Mouse (Mus musculus): ENCODE data around the gene Abca4. TPM values are rescaled to one million over a fixed set of nuclear protein-coding genes. Genes with fewer than 3 reads are reported as not detected.

Gene Abca4
- total and polyA plus RNA-seq, 3 experiments, result 0.15 to 0.49 TPM; not detected in 1

DNA sequence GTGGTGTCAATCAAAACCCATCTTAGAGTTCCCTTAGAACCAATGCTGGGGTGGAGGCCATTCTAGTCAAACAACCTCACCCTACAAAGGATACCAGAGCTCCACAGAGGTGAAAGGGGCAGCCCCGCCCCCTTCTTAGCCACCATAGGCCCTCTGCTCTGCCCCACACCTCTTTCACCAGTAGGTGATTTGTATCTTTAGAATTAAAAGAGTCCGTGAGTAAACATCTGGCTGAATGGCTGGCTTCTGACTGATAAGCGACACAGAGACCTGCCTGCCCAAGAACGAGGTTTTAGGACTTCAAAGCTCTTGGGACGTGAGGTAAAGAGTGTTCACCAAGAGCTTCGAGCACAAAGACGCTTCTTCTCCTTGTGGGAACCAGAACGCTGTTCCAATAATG is 62.7 kb downstream of the Abca4 start:
- Histone ChIP-seq H3K36me3 (ENCODE audit: control insufficient read depth in 1 of 2, insufficient read depth in 2 of 2, low read length in 2 of 2) (peaks cover 0 to 21% of the 10 kb centered on the region in 2 experiments; a peak in 2 of 4 replicates), H3K27ac (ENCODE audit: control insufficient read depth, low read depth, low read length) (peak overlapping the region; percentile 54; the same call in 1 of the 2 replicates), H3K9me3 (replicated peaks; ENCODE audit: insufficient read depth, low read length) (no peaks in the 10 kb centered on the region), H3K79me2 (ENCODE audit: control insufficient read depth, insufficient read depth, low read length, poor library complexity) (no peaks in the 10 kb centered on the region), H3K9ac (ENCODE audit: control insufficient read depth, low read depth, low read length, poor library complexity, severe bottlenecking) (no peak overlapping the region), H3K4me3 (ENCODE audit: control insufficient read depth in 1 of 2, insufficient read depth in 1 of 2, low read depth in 2 of 2, low read length in 2 of 2) (peak overlapping the region in 1 of 2 experiments; percentile 30; a peak in 1 of 4 replicates), H3K4me1 (ENCODE audit: control insufficient read depth in 1 of 2, insufficient read depth in 2 of 2, low read length in 2 of 2) (peaks cover 3 to 36% of the 10 kb centered on the region in 2 experiments; a peak in 3 of 4 replicates), H3K27me3 (ENCODE audit: control insufficient read depth in 1 of 2, insufficient read depth in 2 of 2, low read length in 2 of 2) (no peaks in the 10 kb centered on the region)
- peak; percentile 25 for DNase-seq (ENCODE audit: low read depth, low spot score)
- no peak for TF ChIP-seq USF2 (IDR thresholded peaks at IDR 0.05; ENCODE audit: borderline replicate concordance in 1 of 2, insufficient read depth in 1 of 2, low read depth in 1 of 2, low read length in 2 of 2)
- TF ChIP-seq TBP (IDR thresholded peaks at IDR 0.05; ENCODE audit: low read depth, low read length), result no peak
- no peak for TF ChIP-seq BHLHE40 (IDR thresholded peaks at IDR 0.05; ENCODE audit: borderline replicate concordance, low read depth, low read length)
- no peak for TF ChIP-seq ETS1 (IDR thresholded peaks at IDR 0.05; ENCODE audit: low read depth, low read length)
- no peak for TF ChIP-seq MYB (IDR thresholded peaks at IDR 0.05; ENCODE audit: low read depth, low read length)
- no peak for TF ChIP-seq MYC (IDR thresholded peaks at IDR 0.05; ENCODE audit: low read depth, low read length)
- TF ChIP-seq TAL1 (IDR thresholded peaks at IDR 0.05; ENCODE audit: low read length), result peak; percentile 8; the same call in 1 of the 2 replicates

DNA sequence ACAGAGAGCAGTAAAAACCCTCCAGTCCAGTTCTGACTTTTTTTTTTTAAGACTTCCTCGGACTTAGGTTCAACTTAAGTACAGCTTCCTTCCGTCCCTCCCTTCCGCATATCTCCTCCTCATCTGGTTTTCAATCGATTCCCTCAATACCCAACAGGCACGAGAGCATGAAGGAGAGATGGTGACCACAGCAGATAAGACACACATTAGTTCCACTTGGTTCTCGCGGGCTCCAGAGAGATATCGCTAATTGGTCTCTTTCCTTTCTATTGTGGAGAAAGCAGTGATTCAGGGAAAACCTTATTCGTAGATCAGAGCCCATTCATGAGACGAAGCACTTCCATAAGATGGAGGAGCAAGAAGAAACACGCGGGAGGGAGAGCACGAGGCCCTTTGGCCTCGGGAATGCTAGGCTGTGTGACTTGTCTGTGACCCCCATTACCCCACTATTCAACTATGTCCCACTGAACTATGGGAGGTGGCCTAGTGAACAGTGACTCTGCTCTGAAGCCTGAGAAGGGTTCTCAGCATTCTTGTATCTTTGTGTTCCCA is 63.5 kb downstream of the Abca4 start:
- Histone ChIP-seq H3K79me2 (ENCODE audit: control insufficient read depth, insufficient read depth, low read length, poor library complexity) (no peaks in the 10 kb centered on the region), H3K4me3 (ENCODE audit: control insufficient read depth in 1 of 2, insufficient read depth in 1 of 2, low read depth in 2 of 2, low read length in 2 of 2) (peak overlapping the region in 1 of 2 experiments; percentile 30; a peak in 1 of 4 replicates), H3K27ac (ENCODE audit: control insufficient read depth, low read depth, low read length) (peak overlapping the region; percentile 54), H3K27me3 (ENCODE audit: control insufficient read depth in 1 of 2, insufficient read depth in 2 of 2, low read length in 2 of 2) (no peaks in the 10 kb centered on the region), H3K36me3 (ENCODE audit: control insufficient read depth in 1 of 2, insufficient read depth in 2 of 2, low read length in 2 of 2) (peaks cover 0 to 21% of the 10 kb centered on the region in 2 experiments; a peak in 2 of 4 replicates), H3K4me1 (ENCODE audit: control insufficient read depth in 1 of 2, insufficient read depth in 2 of 2, low read length in 2 of 2) (peaks cover 3 to 41% of the 10 kb centered on the region in 2 experiments; a peak in 3 of 4 replicates), H3K9me3 (replicated peaks; ENCODE audit: insufficient read depth, low read length) (no peaks in the 10 kb centered on the region), H3K9ac (ENCODE audit: control insufficient read depth, low read depth, low read length, poor library complexity, severe bottlenecking) (peak overlapping the region; percentile 26)
- TF ChIP-seq KAT2A (conservative IDR thresholded peaks at IDR 0.05; ENCODE audit: low read depth, low read length) (no peak), BHLHE40 (IDR thresholded peaks at IDR 0.05; ENCODE audit: borderline replicate concordance, low read depth, low read length) (peak; percentile 96), ZNF384 (IDR thresholded peaks at IDR 0.05; ENCODE audit: low read depth, low read length) (no peak), EP300 (IDR thresholded peaks at IDR 0.05; ENCODE audit: low read depth in 1 of 2, low read length in 2 of 2) (peak; percentile 53 to 72; a peak in 3 of 4 replicates), SIN3A (IDR thresholded peaks at IDR 0.05; ENCODE audit: low read length) (no peak), TAL1 (IDR thresholded peaks at IDR 0.05; ENCODE audit: low read length) (peak; percentile 19; the same call in 1 of the 2 replicates), GATA1 (IDR thresholded peaks at IDR 0.05; ENCODE audit: low read depth, low read length) (peak; percentile 85), NELFE (IDR thresholded peaks at IDR 0.05; ENCODE audit: low read depth, low read length) (no peak), MAZ (IDR thresholded peaks at IDR 0.05; ENCODE audit: low read depth, low read length) (no peak), ETS1 (IDR thresholded peaks at IDR 0.05; ENCODE audit: low read depth, low read length) (peak; percentile 66), RCOR1 (IDR thresholded peaks at IDR 0.05; ENCODE audit: low read depth, low read length) (no peak), ELF1 (IDR thresholded peaks at IDR 0.05; ENCODE audit: low read depth, low read length) (no peak), TCF12 (IDR thresholded peaks at IDR 0.05; ENCODE audit: low read depth, low read length) (peak; percentile 42; the same call in 1 of the 2 replicates), POLR2AphosphoS2 (IDR thresholded peaks at IDR 0.05; ENCODE audit: low read length) (no peak), ZMIZ1 (IDR thresholded peaks at IDR 0.05; ENCODE audit: low read depth, low read length) (no peak), ZKSCAN1 (IDR thresholded peaks at IDR 0.05; ENCODE audit: low read depth, low read length) (no peak), ZC3H11A (IDR thresholded peaks at IDR 0.05; ENCODE audit: low read depth, low read length) (no peak), RAD21 (IDR thresholded peaks at IDR 0.05; ENCODE audit: low read depth, low read length) (no peak), GABPA (IDR thresholded peaks at IDR 0.05; ENCODE audit: low read depth, low read length) (no peak), MAX (IDR thresholded peaks at IDR 0.05; ENCODE audit: low read length) (peak; percentile 93), NRF1 (IDR thresholded peaks at IDR 0.05; ENCODE audit: insufficient read depth, low read depth, low read length, poor library complexity, severe bottlenecking) (no peak), E2F4 (IDR thresholded peaks at IDR 0.05; ENCODE audit: borderline replicate concordance, low read depth, low read length) (no peak), CHD2 (IDR thresholded peaks at IDR 0.05; ENCODE audit: low read length) (peak; percentile 72), CTCF (IDR thresholded peaks at IDR 0.05 in 2 of 3, conservative IDR thresholded peaks at IDR 0.05 in 1 of 3; ENCODE audit: control insufficient read depth in 1 of 3, insufficient read depth in 1 of 3, low read depth in 2 of 3, low read length in 3 of 3, poor library complexity in 1 of 3, severe bottlenecking in 1 of 3) (no peak), MYC (IDR thresholded peaks at IDR 0.05; ENCODE audit: low read depth, low read length) (no peak), MXI1 (IDR thresholded peaks at IDR 0.05; ENCODE audit: low read depth, low read length) (no peak)
- DNase-seq (ENCODE audit: low read depth, low spot score), result peak; percentile 78
